ENCODE assay signal across 1 mouse cellular context in genomic region chr17:27873583-27873982, GRCm38 (mm10).
TF ChIP-seq lines count a peak whose summit lies in the region.

No protein-coding gene starts in this region.

TF ChIP-seq in MEL, 35 proteins besides CTCF, POLR2A, EP300 and RAD21 (continued from another document):
- TF ChIP-seq TAL1 (IDR thresholded peaks at IDR 0.05; ENCODE audit: low read length) (peak; percentile 19; the same call in 1 of the 2 replicates), ETS1 (IDR thresholded peaks at IDR 0.05; ENCODE audit: low read depth, low read length) (peak; percentile 62), USF2 (IDR thresholded peaks at IDR 0.05; ENCODE audit: borderline replicate concordance in 1 of 2, insufficient read depth in 1 of 2, low read depth in 1 of 2, low read length in 2 of 2) (no peak), GATA1 (IDR thresholded peaks at IDR 0.05; ENCODE audit: low read depth, low read length) (peak; percentile 58)
